Mouse (Mus musculus) hindbrain, embryonic 10.5 days (tissue): Measurements from ENCODE around the gene Zfp454. TPM values are rescaled to one million over a fixed set of nuclear protein-coding genes. Genes with fewer than 3 reads are reported as not detected.

Experiments used
- DNase-seq: peaks from one replicate; pipeline ENCODE4 v3.0.0-alpha.2; 2017; ENCODE audit warnings: low spot score
- H3K27ac ChIP-seq: fragments of 300-500 bp; sonication (generic); 2 replicates; pipeline ENCODE4 v1.5.1; 2016; ENCODE audit warnings: mild to moderate bottlenecking, moderate library complexity
- H3K27me3 ChIP-seq: fragments of 300-500 bp; sonication (generic); 2 replicates; pipeline ENCODE4 v1.6.1; 2016; ENCODE audit warnings: mild to moderate bottlenecking; ENCODE audit not compliant: poor library complexity, insufficient read depth, severe bottlenecking
- H3K36me3 ChIP-seq: fragments of 300-500 bp; sonication (generic); 2 replicates; pipeline ENCODE4 v1.6.1; 2016; ENCODE audit warnings: mild to moderate bottlenecking, moderate library complexity
- H3K4me1 ChIP-seq: fragments of 300-500 bp; sonication (generic); replicated peaks from 2 replicates; pipeline ENCODE4 v1.6.1; 2016; ENCODE audit warnings: mild to moderate bottlenecking
- H3K4me3 ChIP-seq: fragments of 300-500 bp; sonication (generic); 2 replicates; pipeline ENCODE4 v1.5.1; 2016; ENCODE audit warnings: mild to moderate bottlenecking, moderate library complexity
- H3K9me3 ChIP-seq: fragments of 300-500 bp; sonication (generic); 2 replicates; pipeline ENCODE4 v1.6.1; 2016; ENCODE audit warnings: mild to moderate bottlenecking, moderate library complexity
- WGBS: fragments of 180-500 bp; shearing (Covaris S2); methylation state at CpG from one replicate; pipeline ENCODE4 v1.1.7; 2016; 5-methylcytosine and 5-hydroxymethylcytosine counted together
- polyA plus RNA-seq: library from polyadenylated mRNA; unstranded; fragments of >200 nt; fragmentation: Nextera tagmentation; extraction: Ambion mirVana; gene quantifications from 2 replicates; pipeline ENCODE4 v1.2.1, GENCODE M21; 2016

Zfp454 gene
- polyA plus RNA-seq, 1 experiment from 2014 or later: 11.9 TPM

GRCm38 (mm10) chr11:50827010-50827953 lies 60.2 kb downstream of the Zfp454 start, which contains the start of gene Zfp354c:
Gene Zfp354c, minus strand, starts transcription at chr11:50827724.
- peak within 1 kb of the TSS; percentile 97 for H3K27ac ChIP-seq
- 1% methylated on average over 45 of the region's 45 CpGs for WGBS

DNA sequence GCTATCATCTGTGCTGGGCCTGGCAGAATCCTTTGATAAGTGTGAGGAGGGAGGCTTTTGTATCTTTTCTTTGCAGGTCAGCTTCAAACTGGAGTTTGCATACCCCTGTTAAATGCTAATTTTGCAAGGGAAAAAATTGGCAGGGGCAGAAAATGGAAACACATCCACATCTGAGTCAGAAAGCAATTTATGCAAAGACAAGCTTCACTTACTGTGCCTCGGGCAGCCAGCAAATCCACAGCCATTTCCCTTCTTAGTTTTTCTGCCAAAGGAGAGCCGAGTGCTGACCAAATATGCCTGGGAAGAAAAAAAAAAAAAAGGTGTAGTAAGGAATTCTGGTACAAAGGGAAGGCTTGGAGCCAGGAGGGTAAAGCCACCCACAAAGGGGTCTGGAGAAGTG lies 61.2 kb downstream of the Zfp454 start:
- peak overlapping the region; percentile 88 for H3K4me3 ChIP-seq
- 70% methylated on average over 2 of the region's 2 CpGs for WGBS
- H3K9me3 ChIP-seq: no peaks in the 10 kb centered on the region
- H3K4me1 ChIP-seq: peaks cover 13% of the 10 kb centered on the region
- H3K27me3 ChIP-seq: no peaks in the 10 kb centered on the region
- peaks cover 48% of the 10 kb centered on the region for H3K36me3 ChIP-seq
- DNase-seq: no peak
- H3K27ac ChIP-seq: no peak overlapping the region

More at GRCm38 (mm10) chr11:50827010-50827953, 60.2 kb downstream of the Zfp454 start, which contains the start of gene Zfp354c:
- Histone ChIP-seq H3K9me3 (0 out of 2 replicates have a peak, but pooled peaks cover 2% of the 10 kb centered on the region), H3K27me3 (no peaks in the 10 kb centered on the region), H3K4me1 (peaks cover 13% of the 10 kb centered on the region), H3K4me3 (peak within 1 kb of the TSS; percentile 88), H3K36me3 (peaks cover 41% of the 10 kb centered on the region)
- DNase-seq: peak; percentile 89

Other genes starting within 250 kb of the Zfp454 start
- gene Zfp354c, start 59.9 kb downstream of the Zfp454 start, polyA plus RNA-seq: 24.6 and 28.6 TPM in 2 replicates
- 0.45 and 0.94 TPM in 2 replicates for gene Zfp879, start 46.1 kb downstream of the Zfp454 start, polyA plus RNA-seq
- gene Grm6, start 37.0 kb downstream of the Zfp454 start, polyA plus RNA-seq: not detected in 2 replicates
- gene Zfp2, start 28.5 kb upstream of the Zfp454 start, polyA plus RNA-seq: 27.0 and 27.8 TPM in 2 replicates
- gene Zfp354b, start 44.0 kb upstream of the Zfp454 start, polyA plus RNA-seq: 0.88 and 1.1 TPM in 2 replicates
- not detected in 2 replicates for gene 4933414I15Rik, start 56.1 kb upstream of the Zfp454 start, polyA plus RNA-seq
- gene Prop1, start 66.1 kb upstream of the Zfp454 start, polyA plus RNA-seq: not detected in 2 replicates
- not detected in 2 replicates for gene Olfr1378, start 78.9 kb upstream of the Zfp454 start, polyA plus RNA-seq
- gene Olfr1377, start 94.3 kb upstream of the Zfp454 start, polyA plus RNA-seq: not detected in 2 replicates
- not detected in 2 replicates for gene Olfr51, start 115.9 kb upstream of the Zfp454 start, polyA plus RNA-seq
- not detected in 2 replicates for gene Olfr54, start 126.6 kb upstream of the Zfp454 start, polyA plus RNA-seq
- gene Olfr1375, start 160.5 kb upstream of the Zfp454 start, polyA plus RNA-seq: not detected in 2 replicates
- 6.8 and 9.8 TPM in 2 replicates for gene Zfp354a, start 171.6 kb upstream of the Zfp454 start, polyA plus RNA-seq